Comparison of ENCODE assay signal across 21 mouse cellular contexts in genomic region chr3:131496506-131497122, GRCm38 (mm10). TPM values are rescaled to one million over a fixed set of nuclear protein-coding genes. Genes with fewer than 3 reads are reported as not detected.
A peak's percentile ranks its signal among the peaks of the same experiment; 100 is the strongest.
DNase-seq lines count a peak whose midpoint lies in the region; ATAC-seq and TF ChIP-seq lines count a peak whose summit lies in the region.
"Had no signal": no experiment of that assay in that cellular context is flagged by ENCODE, and none has a peak within 500 bp of the region (broad histone marks: within the 10 kb centered on the region; RNA-seq: fewer than 3 reads in every experiment).

No protein-coding gene starts in this region.

- no peak for TF ChIP-seq POLR2A in kidney, adult 2 months (IDR thresholded peaks at IDR 0.05; ENCODE audit: low read depth, low read length)

- no peak overlapping the region for H3K9ac ChIP-seq in forebrain, embryonic 12.5 days
- H3K9ac ChIP-seq in forebrain, embryonic 14.5 days (ENCODE audit: low read length): no peak overlapping the region
- H3K9ac ChIP-seq in kidney, postnatal 0 days (ENCODE audit: low read depth, low read length): no peak overlapping the region
- no peak overlapping the region for H3K9ac ChIP-seq in intestine, embryonic 16.5 days (ENCODE audit: low read depth, low read length)
- H3K9ac ChIP-seq: embryonic facial prominence, embryonic 12.5 days; forebrain, embryonic 13.5 days; heart, embryonic 15.5 days; hindbrain, embryonic 13.5 days had no signal

- no peak for TF ChIP-seq CTCF in kidney, adult 2 months (conservative IDR thresholded peaks at IDR 0.05; ENCODE audit: insufficient read depth, insufficient read length, low read depth, low read length)
- no peak for TF ChIP-seq CTCF in kidney, postnatal 0 days (IDR thresholded peaks at IDR 0.05; ENCODE audit: low read depth)

- DNase-seq in forebrain, embryonic 14.5 days (ENCODE audit: low spot score): no peak
- DNase-seq in kidney, adult 2 months: no peak
- no peak for DNase-seq in kidney, postnatal 10 days
- DNase-seq in kidney, postnatal 0 days (ENCODE audit: low spot score): peak; percentile 64
- no peak for DNase-seq in kidney, postnatal 14 days
- DNase-seq: adrenal gland, postnatal 10 days; cerebellum, adult 11 months; cerebellum, adult 8-10 months; cerebellum, postnatal 14 days; embryo, embryonic 11 days; gastrocnemius, postnatal 36 days; heart, adult 18-20 months; heart, postnatal 14 days had no signal

- no peaks in the 10 kb centered on the region for H3K4me1 ChIP-seq in forebrain, embryonic 12.5 days
- no peaks in the 10 kb centered on the region for H3K4me1 ChIP-seq in forebrain, embryonic 14.5 days (ENCODE audit: control insufficient read depth, insufficient read depth, low read length)
- H3K4me1 ChIP-seq in kidney, adult 2 months (ENCODE audit: control insufficient read depth, insufficient read depth, low read length): peaks cover 20% of the 10 kb centered on the region; the same call in 1 of the 2 replicates
- peaks cover 4% of the 10 kb centered on the region; the same call in 1 of the 2 replicates for H3K4me1 ChIP-seq in kidney, postnatal 0 days (replicated peaks; ENCODE audit: insufficient read depth, low read length)
- H3K4me1 ChIP-seq in intestine, embryonic 16.5 days (ENCODE audit: control insufficient read depth, insufficient read depth, low read length): no peaks in the 10 kb centered on the region; the same call in 1 of the 2 replicates
- H3K4me1 ChIP-seq: embryonic facial prominence, embryonic 12.5 days; forebrain, embryonic 13.5 days; heart, embryonic 15.5 days; hindbrain, embryonic 13.5 days had no signal

- H3K4me3 ChIP-seq in forebrain, embryonic 12.5 days (replicated peaks): no peak overlapping the region
- no peak overlapping the region for H3K4me3 ChIP-seq in forebrain, embryonic 14.5 days (ENCODE audit: low read depth, low read length)
- H3K4me3 ChIP-seq in kidney, adult 2 months (ENCODE audit: insufficient read depth, low read depth, low read length): no peak overlapping the region
- H3K4me3 ChIP-seq in kidney, postnatal 0 days (replicated peaks; ENCODE audit: low read depth, low read length): no peak overlapping the region
- H3K4me3 ChIP-seq in intestine, embryonic 16.5 days (ENCODE audit: low read length): no peak overlapping the region
- H3K4me3 ChIP-seq: embryonic facial prominence, embryonic 12.5 days; forebrain, embryonic 13.5 days; heart, embryonic 15.5 days; hindbrain, embryonic 13.5 days had no signal

- WGBS in forebrain, embryonic 12.5 days: 42% methylated on average over 10 of the region's 10 CpGs
- 41% methylated on average over 10 of the region's 10 CpGs for WGBS in forebrain, embryonic 14.5 days
- 40% methylated on average over 10 of the region's 10 CpGs for WGBS in kidney, adult 2 months
- WGBS in kidney, postnatal 0 days: 20% methylated on average over 10 of the region's 10 CpGs
- WGBS in intestine, embryonic 16.5 days: 66% methylated on average over 10 of the region's 10 CpGs

- no peak overlapping the region for H3K27ac ChIP-seq in forebrain, embryonic 12.5 days
- no peak overlapping the region for H3K27ac ChIP-seq in forebrain, embryonic 14.5 days (ENCODE audit: low read depth, low read length)
- peak overlapping the region; percentile 81 for H3K27ac ChIP-seq in kidney, adult 2 months (ENCODE audit: insufficient read depth, low read depth, low read length)
- peak overlapping the region; percentile 60 for H3K27ac ChIP-seq in kidney, postnatal 0 days
- H3K27ac ChIP-seq in intestine, embryonic 16.5 days (ENCODE audit: low read length): no peak overlapping the region
- H3K27ac ChIP-seq: embryonic facial prominence, embryonic 12.5 days; forebrain, embryonic 13.5 days; heart, embryonic 15.5 days; hindbrain, embryonic 13.5 days had no signal

- H3K27me3 ChIP-seq in forebrain, embryonic 12.5 days: peaks cover 12% of the 10 kb centered on the region
- H3K27me3 ChIP-seq in forebrain, embryonic 14.5 days (replicated peaks; ENCODE audit: control insufficient read depth, insufficient read depth, low read length): no peaks in the 10 kb centered on the region
- H3K27me3 ChIP-seq in kidney, adult 2 months (replicated peaks; ENCODE audit: control insufficient read depth, insufficient read depth, low read length): no peaks in the 10 kb centered on the region
- H3K27me3 ChIP-seq in kidney, postnatal 0 days (ENCODE audit: insufficient read depth, low read length): no peaks in the 10 kb centered on the region
- 0 out of 2 replicates have a peak, but pooled peaks cover 1% of the 10 kb centered on the region for H3K27me3 ChIP-seq in intestine, embryonic 16.5 days (replicated peaks; ENCODE audit: control insufficient read depth, insufficient read depth, low read length)

- no peaks in the 10 kb centered on the region for H3K9me3 ChIP-seq in forebrain, embryonic 12.5 days
- H3K9me3 ChIP-seq in forebrain, embryonic 14.5 days (replicated peaks; ENCODE audit: control insufficient read depth, low read length): no peaks in the 10 kb centered on the region
- H3K9me3 ChIP-seq in kidney, postnatal 0 days (replicated peaks; ENCODE audit: low read length): no peaks in the 10 kb centered on the region
- H3K9me3 ChIP-seq in intestine, embryonic 16.5 days (ENCODE audit: control insufficient read depth, low read length): no peaks in the 10 kb centered on the region
- H3K9me3 ChIP-seq: embryonic facial prominence, embryonic 12.5 days; forebrain, embryonic 13.5 days; heart, embryonic 15.5 days; hindbrain, embryonic 13.5 days had no signal

- 0 out of 2 replicates have a peak, but pooled peaks have one; percentile 44 for ATAC-seq in forebrain, embryonic 12.5 days (ENCODE audit: low FRiP score)
- no peak for ATAC-seq in forebrain, embryonic 14.5 days
- peak; percentile 74 for ATAC-seq in kidney, postnatal 0 days (replicated peaks; ENCODE audit: low FRiP score, low read depth)
- ATAC-seq in intestine, embryonic 16.5 days: peak; percentile 11; the same call in 1 of the 2 replicates
- ATAC-seq in inflammation-experienced regulatory T-cells, adult 6 months: no peak
- ATAC-seq: forebrain, embryonic 13.5 days had no signal

- H3K4me2 ChIP-seq in forebrain, embryonic 12.5 days: no peak overlapping the region
- H3K4me2 ChIP-seq in forebrain, embryonic 14.5 days (ENCODE audit: low read length): no peak overlapping the region
- no peak overlapping the region for H3K4me2 ChIP-seq in kidney, postnatal 0 days (ENCODE audit: low read length)
- no peak overlapping the region for H3K4me2 ChIP-seq in intestine, embryonic 16.5 days (ENCODE audit: low read depth, low read length)
- H3K4me2 ChIP-seq: embryonic facial prominence, embryonic 12.5 days; forebrain, embryonic 13.5 days; heart, embryonic 11.5 days; heart, embryonic 15.5 days; hindbrain, embryonic 13.5 days had no signal

- no peaks in the 10 kb centered on the region for H3K36me3 ChIP-seq in forebrain, embryonic 12.5 days (replicated peaks)
- no peaks in the 10 kb centered on the region for H3K36me3 ChIP-seq in forebrain, embryonic 14.5 days (ENCODE audit: control insufficient read depth, insufficient read depth, low read length)
- H3K36me3 ChIP-seq in kidney, adult 2 months (ENCODE audit: control insufficient read depth, insufficient read depth, low read length): no peaks in the 10 kb centered on the region
- H3K36me3 ChIP-seq in kidney, postnatal 0 days (ENCODE audit: insufficient read depth, low read length): no peaks in the 10 kb centered on the region
- no peaks in the 10 kb centered on the region for H3K36me3 ChIP-seq in intestine, embryonic 16.5 days (ENCODE audit: control insufficient read depth, insufficient read depth, low read length)
- H3K36me3 ChIP-seq: embryonic facial prominence, embryonic 12.5 days; heart, embryonic 15.5 days; hindbrain, embryonic 13.5 days had no signal

RNA-seq across cellular contexts. Expression of gene Sgms2, which starts 5.4 kb away (rescaled TPM):
- 0.96 and 1.00 TPM in 2 replicates for polyA plus RNA-seq in forebrain, embryonic 12.5 days (2016; fragmentation: Nextera tagmentation; extraction: Ambion mirVana)
- polyA plus RNA-seq in forebrain, embryonic 14.5 days (2014; fragmentation: Nextera tagmentation; extraction: Ambion mirVana): 1.5 and 1.9 TPM in 2 replicates
- polyA plus RNA-seq in kidney, adult 2 months (2012; rRNA removed): 27.2 and 28.5 TPM in 2 replicates
- 24.2 and 25.4 TPM in 2 replicates for polyA plus RNA-seq in kidney, postnatal 0 days (2015; fragmentation: Nextera tagmentation; extraction: Ambion mirVana)
- polyA plus RNA-seq in intestine, embryonic 16.5 days (2015; fragmentation: Nextera tagmentation; extraction: Ambion mirVana): 18.4 and 19.9 TPM in 2 replicates
- polyA plus RNA-seq in inflammation-experienced regulatory T-cells, adult 6 months (2017; shearing (Covaris generic)): under 1 TPM in 2 of 3 experiments, not detected in 1; 0.06 to 0.09 TPM

Comparison
In these comparisons a context has a peak if more than half of its experiments do, and no peak if none do; other contexts are left out.
1. ATAC-seq: peak in forebrain, embryonic 12.5 days (single experiment), kidney, postnatal 0 days (single experiment) and intestine, embryonic 16.5 days (single experiment); none in forebrain, embryonic 14.5 days (single experiment) and inflammation-experienced regulatory T-cells, adult 6 months (single experiment).
2. H3K27ac ChIP-seq: peak in kidney, adult 2 months (single experiment) and kidney, postnatal 0 days (single experiment); none in forebrain, embryonic 12.5 days (single experiment), forebrain, embryonic 14.5 days (single experiment) and intestine, embryonic 16.5 days (single experiment).